Mouse (Mus musculus) cerebellum, adult 2 months (tissue): Measurements from ENCODE around the gene Pkd1.

Experiments used
- CTCF ChIP-seq: fragments of 200-500 bp; IDR thresholded peaks from 2 replicates; pipeline ENCODE4 v1.5.1; 2011; ENCODE audit warnings: low read depth, mild to moderate bottlenecking, control low read depth, low read length, moderate library complexity, borderline replicate concordance; ENCODE audit not compliant: insufficient read depth
- POLR2A ChIP-seq: fragments of 200-500 bp; IDR thresholded peaks from 2 replicates; pipeline ENCODE4 v1.6.1; 2011; ENCODE audit warnings: low read length, control low read depth, borderline replicate concordance; ENCODE audit not compliant: insufficient read depth

GRCm38 (mm10) chr17:24600502-24600901 lies 50.9 kb downstream of the Pkd1 start:
- TF ChIP-seq CTCF = no peak
- no peak for TF ChIP-seq POLR2A
